Mouse (Mus musculus): Measurements from ENCODE around the gene Rhof. TPM values are rescaled to one million over a fixed set of nuclear protein-coding genes. Genes with fewer than 3 reads are reported as not detected.

The Rhof gene
- 7.1 and 8.9 TPM in 2 replicates for polyA plus RNA-seq (2014; fragmentation: Nextera tagmentation; extraction: Ambion mirVana)

- WGBS = 3% methylated on average over 44 of the region's 44 CpGs
Observed at GRCm38 (mm10) chr5:123132308-123133071, at the start of gene Rhof. TSS of gene Rhof (minus strand) at chr5:123132692.

GRCm38 (mm10) chr5:123181536-123181935 lies 49.0 kb upstream of the Rhof start:
- Histone ChIP-seq H3K4me2 (ENCODE audit: low read length) (no peak overlapping the region), H3K27me3 (ENCODE audit: control insufficient read depth, insufficient read depth, low read length) (no peaks in the 10 kb centered on the region), H3K4me3 (replicated peaks; ENCODE audit: low read depth, low read length) (no peak overlapping the region), H3K9me3 (ENCODE audit: control insufficient read depth, low read length) (no peaks in the 10 kb centered on the region), H3K36me3 (ENCODE audit: control insufficient read depth, insufficient read depth, low read length) (no peaks in the 10 kb centered on the region), H3K9ac (replicated peaks; ENCODE audit: low read length) (no peak overlapping the region), H3K27ac (replicated peaks; ENCODE audit: low read depth, low read length) (no peak overlapping the region), H3K4me1 (ENCODE audit: control insufficient read depth, insufficient read depth, low read length) (no peaks in the 10 kb centered on the region)
- ATAC-seq (ENCODE audit: low FRiP score, low TSS enrichment) = no peak
- WGBS = 73% methylated on average over 6 of the region's 6 CpGs
- DNase-seq = no peak

More at GRCm38 (mm10) chr5:123132308-123133071, at the start of gene Rhof:
- ATAC-seq (ENCODE audit: low FRiP score, low TSS enrichment) (0 out of 2 replicates have a peak, but pooled peaks have one; percentile 46), DNase-seq (peak; percentile 83)
- H3K27me3 ChIP-seq (ENCODE audit: control insufficient read depth, insufficient read depth, low read length) = no peaks in the 10 kb centered on the region
- H3K4me2 ChIP-seq (ENCODE audit: low read length) = peak within 1 kb of the TSS; percentile 100
- peak within 1 kb of the TSS; percentile 31 for H3K4me3 ChIP-seq (replicated peaks; ENCODE audit: low read depth, low read length)
- peak within 1 kb of the TSS; percentile 100 for H3K27ac ChIP-seq (replicated peaks; ENCODE audit: low read depth, low read length)
- H3K9ac ChIP-seq (replicated peaks; ENCODE audit: low read length) = peak within 1 kb of the TSS; percentile 100
- peaks cover 84% of the 10 kb centered on the region for H3K36me3 ChIP-seq (ENCODE audit: control insufficient read depth, insufficient read depth, low read length)
- no peaks in the 10 kb centered on the region for H3K9me3 ChIP-seq (ENCODE audit: control insufficient read depth, low read length)
- peaks cover 58% of the 10 kb centered on the region for H3K4me1 ChIP-seq (ENCODE audit: control insufficient read depth, insufficient read depth, low read length)

GRCm38 (mm10) chr5:123180390-123180789 lies 47.9 kb upstream of the Rhof start:
- DNase-seq (no peak), ATAC-seq (ENCODE audit: low FRiP score, low TSS enrichment) (no peak)
- Histone ChIP-seq H3K9ac (replicated peaks; ENCODE audit: low read length) (no peak overlapping the region), H3K4me1 (ENCODE audit: control insufficient read depth, insufficient read depth, low read length) (no peaks in the 10 kb centered on the region), H3K9me3 (ENCODE audit: control insufficient read depth, low read length) (no peaks in the 10 kb centered on the region), H3K36me3 (ENCODE audit: control insufficient read depth, insufficient read depth, low read length) (no peaks in the 10 kb centered on the region), H3K27me3 (ENCODE audit: control insufficient read depth, insufficient read depth, low read length) (no peaks in the 10 kb centered on the region), H3K27ac (replicated peaks; ENCODE audit: low read depth, low read length) (no peak overlapping the region), H3K4me3 (replicated peaks; ENCODE audit: low read depth, low read length) (no peak overlapping the region), H3K4me2 (ENCODE audit: low read length) (no peak overlapping the region)
- 95% methylated on average over 15 of the region's 15 CpGs for WGBS

GRCm38 (mm10) chr5:123178792-123179191 lies 46.3 kb upstream of the Rhof start:
- Histone ChIP-seq H3K9me3 (ENCODE audit: control insufficient read depth, low read length) (no peaks in the 10 kb centered on the region), H3K4me2 (ENCODE audit: low read length) (no peak overlapping the region), H3K36me3 (ENCODE audit: control insufficient read depth, insufficient read depth, low read length) (no peaks in the 10 kb centered on the region), H3K9ac (replicated peaks; ENCODE audit: low read length) (no peak overlapping the region), H3K4me3 (replicated peaks; ENCODE audit: low read depth, low read length) (no peak overlapping the region), H3K27me3 (ENCODE audit: control insufficient read depth, insufficient read depth, low read length) (no peaks in the 10 kb centered on the region), H3K27ac (replicated peaks; ENCODE audit: low read depth, low read length) (no peak overlapping the region), H3K4me1 (ENCODE audit: control insufficient read depth, insufficient read depth, low read length) (no peaks in the 10 kb centered on the region)
- 96% methylated on average over 5 of the region's 5 CpGs for WGBS
- no peak for DNase-seq
- ATAC-seq (ENCODE audit: low FRiP score, low TSS enrichment) = no peak

- ATAC-seq (ENCODE audit: low FRiP score, low TSS enrichment) = no peak; the same call in 1 of the 2 replicates
- WGBS = 15% methylated on average over 22 of the region's 22 CpGs
Observed at GRCm38 (mm10) chr5:123171646-123172350, 39.3 kb upstream of the Rhof start.

GRCm38 (mm10) chr5:123170365-123170764 lies 37.9 kb upstream of the Rhof start:
- ATAC-seq (ENCODE audit: low FRiP score, low TSS enrichment) (no peak), DNase-seq (no peak)
- Histone ChIP-seq H3K4me3 (replicated peaks; ENCODE audit: low read depth, low read length) (no peak overlapping the region), H3K36me3 (ENCODE audit: control insufficient read depth, insufficient read depth, low read length) (peaks cover 20% of the 10 kb centered on the region), H3K27me3 (ENCODE audit: control insufficient read depth, insufficient read depth, low read length) (no peaks in the 10 kb centered on the region), H3K4me2 (ENCODE audit: low read length) (no peak overlapping the region), H3K27ac (replicated peaks; ENCODE audit: low read depth, low read length) (0 out of 2 replicates have a peak overlapping the region, but pooled peaks have one; percentile 20), H3K9ac (replicated peaks; ENCODE audit: low read length) (no peak overlapping the region), H3K9me3 (ENCODE audit: control insufficient read depth, low read length) (no peaks in the 10 kb centered on the region), H3K4me1 (ENCODE audit: control insufficient read depth, insufficient read depth, low read length) (0 out of 2 replicates have a peak, but pooled peaks cover 4% of the 10 kb centered on the region)
- WGBS = 85% methylated on average over 9 of the region's 9 CpGs

More at GRCm38 (mm10) chr5:123171646-123172350, 39.3 kb upstream of the Rhof start:
- Histone ChIP-seq H3K36me3 (ENCODE audit: control insufficient read depth, insufficient read depth, low read length) (peaks cover 7% of the 10 kb centered on the region), H3K4me3 (replicated peaks; ENCODE audit: low read depth, low read length) (no peak overlapping the region), H3K27me3 (ENCODE audit: control insufficient read depth, insufficient read depth, low read length) (no peaks in the 10 kb centered on the region), H3K4me2 (ENCODE audit: low read length) (peak overlapping the region; percentile 37), H3K9ac (replicated peaks; ENCODE audit: low read length) (no peak overlapping the region; the same call in 1 of the 2 replicates), H3K4me1 (ENCODE audit: control insufficient read depth, insufficient read depth, low read length) (0 out of 2 replicates have a peak, but pooled peaks cover 4% of the 10 kb centered on the region), H3K27ac (replicated peaks; ENCODE audit: low read depth, low read length) (no peak overlapping the region), H3K9me3 (ENCODE audit: control insufficient read depth, low read length) (no peaks in the 10 kb centered on the region)
- peak; percentile 88 for DNase-seq

- Histone ChIP-seq H3K36me3 (ENCODE audit: control insufficient read depth, insufficient read depth, low read length) (peaks cover 25% of the 10 kb centered on the region), H3K27me3 (ENCODE audit: control insufficient read depth, insufficient read depth, low read length) (no peaks in the 10 kb centered on the region)
- 81% methylated on average over 5 of the region's 5 CpGs for WGBS
Observed at GRCm38 (mm10) chr5:123169284-123169683, 36.8 kb upstream of the Rhof start, which contains the start of gene Psmd9. TSS of gene Psmd9 (plus strand) at chr5:123169413.

GRCm38 (mm10) chr5:123167591-123167990 lies 35.1 kb upstream of the Rhof start:
- 0 out of 2 replicates have a peak, but pooled peaks cover 4% of the 10 kb centered on the region for H3K4me1 ChIP-seq (ENCODE audit: control insufficient read depth, insufficient read depth, low read length)
- ATAC-seq (ENCODE audit: low FRiP score, low TSS enrichment) (no peak), DNase-seq (no peak)
- no peak overlapping the region for H3K4me3 ChIP-seq (replicated peaks; ENCODE audit: low read depth, low read length)
- 0 out of 2 replicates have a peak overlapping the region, but pooled peaks have one; percentile 10 for H3K27ac ChIP-seq (replicated peaks; ENCODE audit: low read depth, low read length)
- peaks cover 42% of the 10 kb centered on the region for H3K36me3 ChIP-seq (ENCODE audit: control insufficient read depth, insufficient read depth, low read length)
- WGBS = 67% methylated on average over 5 of the region's 5 CpGs
- no peaks in the 10 kb centered on the region for H3K27me3 ChIP-seq (ENCODE audit: control insufficient read depth, insufficient read depth, low read length)
- H3K4me2 ChIP-seq (ENCODE audit: low read length) = no peak overlapping the region
- H3K9ac ChIP-seq (replicated peaks; ENCODE audit: low read length) = no peak overlapping the region
- H3K9me3 ChIP-seq (ENCODE audit: control insufficient read depth, low read length) = no peaks in the 10 kb centered on the region

More at GRCm38 (mm10) chr5:123169284-123169683, 36.8 kb upstream of the Rhof start, which contains the start of gene Psmd9:
- Histone ChIP-seq H3K9ac (replicated peaks; ENCODE audit: low read length) (no peak within 1 kb of the TSS), H3K4me2 (ENCODE audit: low read length) (no peak within 1 kb of the TSS), H3K9me3 (ENCODE audit: control insufficient read depth, low read length) (no peaks in the 10 kb centered on the region), H3K27ac (replicated peaks; ENCODE audit: low read depth, low read length) (0 out of 2 replicates have a peak within 1 kb of the TSS, but pooled peaks have one; percentile 20), H3K4me1 (ENCODE audit: control insufficient read depth, insufficient read depth, low read length) (0 out of 2 replicates have a peak, but pooled peaks cover 4% of the 10 kb centered on the region), H3K4me3 (replicated peaks; ENCODE audit: low read depth, low read length) (no peak within 1 kb of the TSS)
- DNase-seq (no peak), ATAC-seq (ENCODE audit: low FRiP score, low TSS enrichment) (no peak)

Measured in midbrain, embryonic 14.5 days (tissue).